Mouse (Mus musculus) heart, embryonic 14.5 days (tissue): ENCODE measurements around the gene Adcyap1. TPM values are rescaled to one million over a fixed set of nuclear protein-coding genes. Genes with fewer than 3 reads are reported as not detected.

ENCODE experiments used
- ATAC-seq: fragments of 200-750 bp; cut with Nextera tagmentation; 2 replicates; pipeline ENCODE4 v1.8.0; 2017; ENCODE audit warnings: low read depth, moderate TSS enrichment; ENCODE audit not compliant: insufficient number of reproducible peaks, insufficient read depth, low FRiP score
- H3K27ac ChIP-seq, 2 experiments: fragments of 200-500 bp in 1 of 2; fragments of 300-500 bp in 1 of 2; sonication (generic) in 1 of 2; replicated peaks in 1 of 2; 2 replicates each; pipeline ENCODE4 v1.5.1; 2012 to 2014; ENCODE audit warnings: low read depth in 2 of 2, low read length in 2 of 2, control low read depth in 1 of 2, mild to moderate bottlenecking in 1 of 2, mixed read lengths in 1 of 2; ENCODE audit not compliant: control insufficient read depth in 1 of 2, insufficient read depth in 1 of 2
- H3K27me3 ChIP-seq: fragments of 300-500 bp; sonication (generic); 2 replicates; pipeline ENCODE4 v1.6.1; 2014; ENCODE audit warnings: mild to moderate bottlenecking, low read length, control low read depth; ENCODE audit not compliant: control insufficient read depth, insufficient read depth
- H3K36me3 ChIP-seq: fragments of 300-500 bp; sonication (generic); 2 replicates; pipeline ENCODE4 v1.6.1; 2014; ENCODE audit warnings: mild to moderate bottlenecking, control low read depth, low read length, mixed read lengths; ENCODE audit not compliant: control insufficient read depth, insufficient read depth
- H3K4me1 ChIP-seq, 2 experiments: fragments of 200-500 bp in 1 of 2; fragments of 300-500 bp in 1 of 2; sonication (generic) in 1 of 2; 2 replicates each; pipeline ENCODE4 v1.6.1; 2012 to 2014; ENCODE audit warnings: low read length in 2 of 2, control low read depth in 1 of 2, mixed read lengths in 1 of 2; ENCODE audit not compliant: control insufficient read depth in 2 of 2, insufficient read depth in 2 of 2
- H3K4me2 ChIP-seq: fragments of 300-500 bp; sonication (generic); 2 replicates; pipeline ENCODE4 v1.6.1; 2014; ENCODE audit warnings: mild to moderate bottlenecking, low read length
- H3K4me3 ChIP-seq, 2 experiments: fragments of 200-500 bp in 1 of 2; fragments of 300-500 bp in 1 of 2; sonication (generic) in 1 of 2; 2 replicates each; pipeline ENCODE4 v1.5.1; 2012 to 2014; ENCODE audit warnings: low read length in 2 of 2, mild to moderate bottlenecking in 2 of 2, control low read depth in 1 of 2, low read depth in 1 of 2, moderate library complexity in 1 of 2; ENCODE audit not compliant: control insufficient read depth in 1 of 2, insufficient read depth in 1 of 2
- H3K9ac ChIP-seq: fragments of 300-500 bp; sonication (generic); 2 replicates; pipeline ENCODE4 v1.6.1; 2014; ENCODE audit warnings: mild to moderate bottlenecking, low read length
- H3K9me3 ChIP-seq: fragments of 300-500 bp; sonication (generic); 2 replicates; pipeline ENCODE4 v1.6.1; 2016; ENCODE audit warnings: low read length, control low read depth; ENCODE audit not compliant: control insufficient read depth
- polyA plus RNA-seq: library from polyadenylated mRNA; unstranded; fragments of >200 nt; fragmentation: Nextera tagmentation; extraction: Ambion mirVana; gene quantifications from 2 replicates; pipeline ENCODE4 v1.2.1, GENCODE M21; 2014

The Adcyap1 gene
- polyA plus RNA-seq, 1 experiment from 2014 or later = 0.09 TPM

DNA sequence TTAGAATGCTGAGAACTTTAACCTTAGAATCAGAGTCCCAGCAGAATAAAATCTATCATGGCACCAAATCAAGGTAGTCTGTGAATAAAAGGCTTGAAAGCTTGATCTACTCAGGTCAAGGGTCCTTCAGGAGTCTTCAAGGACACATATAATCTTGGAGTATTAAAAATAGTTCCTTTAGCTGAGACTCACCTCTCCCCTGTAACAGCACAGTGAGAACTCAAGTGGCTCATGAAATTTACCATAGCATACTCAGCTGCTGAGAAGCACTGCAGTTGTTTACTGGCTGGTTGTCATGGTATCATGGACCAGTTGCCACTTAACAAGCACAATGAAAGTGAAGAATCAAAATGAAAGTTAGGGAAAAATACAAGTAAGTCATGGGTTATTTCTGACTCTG lies 38.5 kb downstream of the Adcyap1 start:
- Histone ChIP-seq H3K4me1 (no peaks in the 10 kb centered on the region), H3K9me3 (no peaks in the 10 kb centered on the region), H3K27ac (no peak overlapping the region), H3K4me2 (no peak overlapping the region), H3K36me3 (no peaks in the 10 kb centered on the region), H3K9ac (no peak overlapping the region), H3K4me3 (no peak overlapping the region), H3K27me3 (no peaks in the 10 kb centered on the region)
- no peak for ATAC-seq
